Mouse (Mus musculus): Measurements from ENCODE around the gene Dyx1c1. TPM values are rescaled to one million over a fixed set of nuclear protein-coding genes. Genes with fewer than 3 reads are reported as not detected.

Dyx1c1 gene
- total RNA-seq, 4 experiments from 2014 or later, result 0.75 to 1.4 (median 1.1) TPM

Small RNA genes within 50 kb of the gene (microRNA-seq; reads per million reads assigned to microRNA genes)
- gene Gm27353, result not detected

Other genes with a start within 250 kb of the Dyx1c1 start
- gene Prtg, start 151.9 kb upstream of the Dyx1c1 start, total RNA-seq (2022), result under 1 TPM; 0.07 to 0.38 (median 0.12) TPM
- gene Pygo1, start 33.1 kb upstream of the Dyx1c1 start, total RNA-seq (2022), result 10 to 100 TPM; 11.8 to 15.5 (median 14.5) TPM
- gene Gm44503, start 67 bp downstream of the Dyx1c1 start, total RNA-seq (2022), result not detected
- gene Ccpg1os, start 26.6 kb downstream of the Dyx1c1 start, total RNA-seq (2022), result 10 to 100 TPM; 11.2 to 15.6 (median 11.9) TPM
- gene Ccpg1, start 26.6 kb downstream of the Dyx1c1 start, total RNA-seq (2022), result 100 to 1,000 TPM in 1 of 4 experiments, 10 to 100 TPM in 3; 78.5 to 101 (median 82.0) TPM
- 1 to 10 TPM; 3.7 to 4.6 (median 4.2) TPM for gene Pigb, start 81.6 kb downstream of the Dyx1c1 start, total RNA-seq (2022)
- 1 to 10 TPM in 3 of 4 experiments, under 1 TPM in 1; 0.46 to 2.0 (median 1.3) TPM for gene Rab27a, start 86.1 kb downstream of the Dyx1c1 start, total RNA-seq (2022)
- gene Khdc3, start 143.1 kb downstream of the Dyx1c1 start, total RNA-seq (2022), result not detected
- not detected for gene Gm20509, start 143.7 kb downstream of the Dyx1c1 start, total RNA-seq (2022)
- 10 to 100 TPM; 36.7 to 45.4 (median 41.7) TPM for gene Rsl24d1, start 154.6 kb downstream of the Dyx1c1 start, total RNA-seq (2022)

Data from gastrocnemius, adult 8-10 months (tissue).